Mouse (Mus musculus) hindbrain, embryonic 11.5 days (tissue): Measurements from ENCODE around the gene Trpv4. TPM values are rescaled to one million over a fixed set of nuclear protein-coding genes. Genes with fewer than 3 reads are reported as not detected.

Source experiments
- ATAC-seq: fragments of 200-750 bp; cut with Nextera tagmentation; 2 replicates; pipeline ENCODE4 v1.8.0; 2017; ENCODE audit warnings: mild to moderate bottlenecking, moderate TSS enrichment, moderate library complexity; ENCODE audit not compliant: low FRiP score
- DNase-seq: peaks from one replicate; pipeline ENCODE4 v3.0.0-alpha.2; 2015; ENCODE audit warnings: low spot score
- H3K27ac ChIP-seq: fragments of 300-500 bp; sonication (generic); 2 replicates; pipeline ENCODE4 v1.5.1; 2014; ENCODE audit warnings: mild to moderate bottlenecking, low read depth, low read length
- H3K27me3 ChIP-seq: fragments of 300-500 bp; sonication (generic); 2 replicates; pipeline ENCODE4 v1.6.1; 2014; ENCODE audit warnings: mild to moderate bottlenecking, low read length, moderate library complexity, mixed read lengths; ENCODE audit not compliant: control insufficient read depth, insufficient read depth
- H3K36me3 ChIP-seq: fragments of 300-500 bp; sonication (generic); 2 replicates; pipeline ENCODE4 v1.6.1; 2014; ENCODE audit warnings: mild to moderate bottlenecking, low read length, moderate library complexity, mixed read lengths; ENCODE audit not compliant: control insufficient read depth, insufficient read depth
- H3K4me1 ChIP-seq: fragments of 300-500 bp; sonication (generic); replicated peaks from 2 replicates; pipeline ENCODE4 v1.6.1; 2014; ENCODE audit warnings: low read length, mixed read lengths; ENCODE audit not compliant: control insufficient read depth, insufficient read depth
- H3K4me2 ChIP-seq: fragments of 300-500 bp; sonication (generic); replicated peaks from 2 replicates; pipeline ENCODE4 v1.6.1; 2014; ENCODE audit warnings: mild to moderate bottlenecking, low read depth, low read length
- H3K4me3 ChIP-seq: fragments of 300-500 bp; sonication (generic); 2 replicates; pipeline ENCODE4 v1.5.1; 2014; ENCODE audit warnings: low read depth, low read length
- H3K9ac ChIP-seq: fragments of 300-500 bp; sonication (generic); 2 replicates; pipeline ENCODE4 v1.6.1; 2014; ENCODE audit warnings: low read depth, low read length
- H3K9me3 ChIP-seq: fragments of 300-500 bp; sonication (generic); 2 replicates; pipeline ENCODE4 v1.6.1; 2016; ENCODE audit warnings: low read length; ENCODE audit not compliant: control insufficient read depth
- WGBS: fragments of 180-500 bp; shearing (Covaris S2); extraction: QIAGEN DNeasy Blood & Tissue Kit; methylation state at CpG from one replicate; pipeline ENCODE4 v1.1.7; 2014; 5-methylcytosine and 5-hydroxymethylcytosine counted together
- polyA plus RNA-seq: library from polyadenylated mRNA; unstranded; fragments of >200 nt; fragmentation: Nextera tagmentation; extraction: Ambion mirVana; gene quantifications from 2 replicates; pipeline ENCODE4 v1.2.1, GENCODE M21; 2014

The Trpv4 gene
- polyA plus RNA-seq, 1 experiment from 2014 or later, result 0.85 TPM

- Histone ChIP-seq H3K9ac (no peak overlapping the region), H3K27me3 (peaks cover 33% of the 10 kb centered on the region), H3K27ac (no peak overlapping the region), H3K36me3 (no peaks in the 10 kb centered on the region), H3K4me1 (peaks cover 4% of the 10 kb centered on the region; the same call in 1 of the 2 replicates), H3K4me2 (no peak overlapping the region), H3K9me3 (no peaks in the 10 kb centered on the region), H3K4me3 (no peak overlapping the region)
- 74% methylated on average over 6 of the region's 6 CpGs for WGBS
- ATAC-seq (no peak), DNase-seq (no peak)
Observed at GRCm38 (mm10) chr5:114661029-114661428, 2.8 kb upstream of the Trpv4 start.

- Histone ChIP-seq H3K36me3 (no peaks in the 10 kb centered on the region), H3K4me1 (peaks cover 4% of the 10 kb centered on the region; the same call in 1 of the 2 replicates), H3K9me3 (no peaks in the 10 kb centered on the region), H3K4me2 (no peak overlapping the region; the same call in 1 of the 2 replicates), H3K27me3 (peaks cover 37% of the 10 kb centered on the region), H3K9ac (no peak overlapping the region), H3K27ac (no peak overlapping the region), H3K4me3 (peak overlapping the region; percentile 34; the same call in 1 of the 2 replicates)
- WGBS, result 33% methylated on average over 10 of the region's 10 CpGs
- DNase-seq (no peak), ATAC-seq (no peak)
Observed at GRCm38 (mm10) chr5:114657426-114657825, 795 bp downstream of the Trpv4 start.

DNA sequence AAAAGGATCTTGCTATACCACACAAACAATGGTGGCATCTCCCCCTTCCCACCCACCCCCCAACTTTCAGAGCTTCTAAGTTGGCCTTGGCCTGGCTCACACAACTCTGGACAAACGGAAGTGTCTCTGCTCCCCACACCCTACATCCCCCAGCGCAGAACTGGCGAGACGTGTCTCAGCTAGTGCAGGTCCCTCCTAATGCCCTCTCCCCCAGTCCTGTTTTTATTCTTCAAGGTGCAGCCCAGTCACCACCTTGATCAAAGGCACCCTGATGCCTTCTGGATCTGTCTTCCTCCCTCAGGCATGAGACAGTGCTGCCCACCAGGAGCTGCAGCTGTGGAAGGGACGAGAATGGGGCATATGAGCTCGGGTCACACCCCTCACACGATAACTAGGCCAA, 1.9 kb downstream of the Trpv4 start:
- Histone ChIP-seq H3K27me3 (peaks cover 37% of the 10 kb centered on the region), H3K9me3 (no peaks in the 10 kb centered on the region), H3K4me1 (peaks cover 4% of the 10 kb centered on the region; the same call in 1 of the 2 replicates), H3K36me3 (no peaks in the 10 kb centered on the region), H3K9ac (no peak overlapping the region), H3K4me3 (no peak overlapping the region), H3K4me2 (no peak overlapping the region), H3K27ac (no peak overlapping the region)
- ATAC-seq (no peak), DNase-seq (no peak)
- 78% methylated on average over 7 of the region's 7 CpGs for WGBS

GRCm38 (mm10) chr5:114655721-114656120, 2.5 kb downstream of the Trpv4 start:
- ATAC-seq, result no peak
- Histone ChIP-seq H3K36me3 (no peaks in the 10 kb centered on the region), H3K4me3 (no peak overlapping the region), H3K9ac (no peak overlapping the region), H3K4me2 (no peak overlapping the region), H3K27me3 (peaks cover 37% of the 10 kb centered on the region), H3K27ac (no peak overlapping the region), H3K9me3 (no peaks in the 10 kb centered on the region), H3K4me1 (peaks cover 4% of the 10 kb centered on the region; the same call in 1 of the 2 replicates)
- no peak for DNase-seq
- WGBS, result 87% methylated on average over 5 of the region's 5 CpGs

DNA sequence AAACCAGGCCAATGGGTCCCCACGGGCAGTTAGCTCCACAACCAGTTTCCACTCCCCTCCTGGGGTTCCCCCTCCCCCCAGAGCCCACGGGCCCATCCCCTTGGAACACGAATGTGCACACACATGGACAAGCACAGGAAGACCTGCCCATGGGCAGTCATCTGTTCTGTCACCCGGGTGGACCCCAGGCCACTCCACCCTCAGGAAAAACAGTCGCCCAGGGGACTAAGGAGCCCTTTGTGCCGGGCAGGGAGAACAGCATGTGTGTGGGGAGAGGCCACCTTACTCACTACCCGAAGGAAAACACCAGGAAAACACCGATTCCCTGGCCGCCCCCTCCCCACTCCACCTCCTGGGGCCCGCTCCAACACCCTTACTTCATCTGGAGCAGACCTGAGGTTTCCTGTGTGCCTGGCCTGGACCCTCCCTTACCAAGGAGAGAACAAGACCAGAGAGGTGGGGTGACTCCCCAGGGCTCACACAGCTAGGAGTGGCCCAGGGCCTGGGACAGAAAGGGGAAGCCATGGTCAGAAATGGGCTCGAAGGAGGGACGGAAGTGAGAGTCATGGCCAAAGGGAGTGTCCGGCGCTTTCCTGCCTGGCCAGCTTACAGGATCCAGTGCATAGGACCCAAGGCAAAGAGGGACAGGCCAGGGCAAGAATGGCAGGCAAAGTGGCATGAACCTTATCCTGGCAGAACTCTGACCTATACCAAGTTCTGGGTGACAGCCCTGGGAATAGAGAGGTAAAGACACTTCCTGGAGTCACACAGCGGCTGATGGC, 4.4 kb downstream of the Trpv4 start:
- 85% methylated on average over 13 of the region's 15 CpGs for WGBS
- no peak overlapping the region for H3K4me3 ChIP-seq
- H3K27me3 ChIP-seq, result peaks cover 30% of the 10 kb centered on the region

DNA sequence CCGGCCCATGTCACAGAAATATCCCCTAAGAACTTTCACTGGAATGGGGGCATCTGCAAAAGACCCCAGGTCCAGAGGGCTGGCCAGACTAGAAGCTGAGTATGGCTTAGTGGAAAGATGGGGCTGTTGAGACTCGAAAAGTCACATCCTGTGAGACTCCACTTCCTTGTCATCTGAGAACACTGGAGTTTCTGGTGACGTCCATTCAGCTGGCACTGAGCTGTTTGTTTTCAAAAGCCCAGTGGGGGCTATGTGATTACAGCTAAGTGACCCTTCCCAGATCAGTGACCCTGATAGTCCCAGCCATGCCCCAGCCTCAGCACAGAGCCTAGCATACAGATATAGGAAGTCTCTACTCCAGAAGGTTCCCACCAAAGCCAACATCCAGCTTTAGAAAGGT, 6.8 kb downstream of the Trpv4 start:
- peaks cover 4% of the 10 kb centered on the region for H3K4me1 ChIP-seq
- no peaks in the 10 kb centered on the region for H3K9me3 ChIP-seq
- no peak overlapping the region for H3K27ac ChIP-seq
- ATAC-seq (no peak), DNase-seq (peak; percentile 8)
- WGBS, result 17% methylated on average over 3 of the region's 3 CpGs
- no peak overlapping the region for H3K4me2 ChIP-seq
- H3K4me3 ChIP-seq, result no peak overlapping the region
- H3K27me3 ChIP-seq, result peaks cover 7% of the 10 kb centered on the region
- no peak overlapping the region for H3K9ac ChIP-seq
- no peaks in the 10 kb centered on the region for H3K36me3 ChIP-seq

More for the DNA sequence above, 4.4 kb downstream of the Trpv4 start:
- Histone ChIP-seq H3K9me3 (no peaks in the 10 kb centered on the region), H3K4me2 (no peak overlapping the region), H3K36me3 (no peaks in the 10 kb centered on the region), H3K9ac (no peak overlapping the region), H3K27ac (no peak overlapping the region), H3K4me1 (peaks cover 4% of the 10 kb centered on the region; the same call in 1 of the 2 replicates)
- ATAC-seq (no peak), DNase-seq (no peak)

DNA sequence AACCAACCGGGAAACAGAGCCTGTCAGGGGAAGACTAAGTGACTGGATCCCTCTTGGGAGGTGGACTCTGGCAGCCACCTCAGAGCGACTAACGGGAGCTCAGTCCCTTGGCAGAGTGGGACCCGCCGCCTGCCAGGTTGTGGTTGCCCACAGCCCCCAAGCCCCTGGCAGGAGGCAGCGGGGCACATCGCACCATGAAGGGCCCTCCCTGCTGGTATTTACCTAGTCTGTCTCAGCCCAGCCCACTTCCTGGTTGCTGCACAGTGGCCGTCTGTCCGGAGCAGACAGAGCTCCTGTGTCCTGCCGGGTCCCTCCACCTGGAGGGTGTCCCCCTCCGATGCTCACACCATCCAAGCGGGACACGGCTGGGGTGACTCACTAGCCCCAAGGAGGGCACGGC, 7.2 kb downstream of the Trpv4 start:
- ATAC-seq (no peak), DNase-seq (no peak)
- H3K9ac ChIP-seq, result no peak overlapping the region
- no peak overlapping the region for H3K4me2 ChIP-seq
- no peaks in the 10 kb centered on the region for H3K36me3 ChIP-seq
- H3K4me3 ChIP-seq, result no peak overlapping the region
- peaks cover 4% of the 10 kb centered on the region for H3K4me1 ChIP-seq
- no peaks in the 10 kb centered on the region for H3K9me3 ChIP-seq
- H3K27me3 ChIP-seq, result peaks cover 3% of the 10 kb centered on the region
- H3K27ac ChIP-seq, result no peak overlapping the region
- WGBS, result 49% methylated on average over 14 of the region's 14 CpGs

GRCm38 (mm10) chr5:114648728-114649311, 9.4 kb downstream of the Trpv4 start:
- no peak for ATAC-seq
- Histone ChIP-seq H3K9me3 (no peaks in the 10 kb centered on the region), H3K27me3 (no peaks in the 10 kb centered on the region), H3K4me1 (peaks cover 4% of the 10 kb centered on the region), H3K9ac (no peak overlapping the region), H3K27ac (no peak overlapping the region), H3K4me3 (no peak overlapping the region), H3K4me2 (no peak overlapping the region), H3K36me3 (no peaks in the 10 kb centered on the region)
- no peak for DNase-seq
- 77% methylated on average over 11 of the region's 11 CpGs for WGBS
